Mouse (Mus musculus) CH12.LX (cell line): Measurements from ENCODE around the gene Myh3. TPM values are rescaled to one million over a fixed set of nuclear protein-coding genes. Genes with fewer than 3 reads are reported as not detected.

Experiments
- DNase-seq: peaks from one replicate; pipeline ENCODE4 v3.0.0-alpha.2; 2013; ENCODE audit errors: extremely low read depth
- H3K27ac ChIP-seq: 2 replicates; pipeline ENCODE4 v1.5.1; 2012; ENCODE audit warnings: low read depth, mild to moderate bottlenecking, control low read depth, moderate library complexity; ENCODE audit not compliant: insufficient read depth
- H3K27me3 ChIP-seq: replicated peaks from 2 replicates; pipeline ENCODE3; 2012; ENCODE audit warnings: inconsistent platforms
- H3K36me3 ChIP-seq, 2 experiments: replicated peaks in 1 of 2; 2 replicates each; pipeline versions ENCODE3 to v1.6.1; 2012; ENCODE audit warnings: inconsistent platforms in 1 of 2, low read length in 1 of 2, mild to moderate bottlenecking in 1 of 2, mixed read lengths in 1 of 2, moderate library complexity in 1 of 2; ENCODE audit not compliant: control insufficient read depth in 1 of 2, insufficient read depth in 1 of 2
- H3K4me1 ChIP-seq, 2 experiments: 2 replicates each; pipeline ENCODE4 v1.6.1; 2012; ENCODE audit warnings: inconsistent platforms in 1 of 2, moderate library complexity in 1 of 2; ENCODE audit not compliant: insufficient read depth in 2 of 2, control insufficient read depth in 1 of 2
- H3K4me2 ChIP-seq: 2 replicates; pipeline ENCODE4 v1.6.1; 2012; ENCODE audit warnings: low read depth, mild to moderate bottlenecking, control low read depth; ENCODE audit not compliant: poor library complexity, insufficient read depth, severe bottlenecking
- H3K4me3 ChIP-seq, 3 experiments: fragments of 150-350 bp in 1 of 3; sonication (generic) in 1 of 3; replicated peaks in 1 of 3; 2 replicates each; pipeline versions ENCODE3 to v1.5.1; 2011 to 2012; ENCODE audit warnings: low read depth in 2 of 3, low read length in 2 of 3, mild to moderate bottlenecking in 2 of 3, moderate library complexity in 2 of 3, control low read depth in 1 of 3, improper control_type of control experiment in 1 of 3, inconsistent platforms in 1 of 3, mixed read lengths in 1 of 3; ENCODE audit not compliant: poor library complexity in 1 of 3
- H3K79me2 ChIP-seq: replicated peaks from 2 replicates; pipeline ENCODE4 v1.6.1; 2012; ENCODE audit warnings: mild to moderate bottlenecking, moderate library complexity; ENCODE audit not compliant: control insufficient read depth, poor library complexity, insufficient read depth, severe bottlenecking; ENCODE audit errors: extremely low read depth
- H3K9ac ChIP-seq: 2 replicates; pipeline ENCODE4 v1.6.1; 2012; ENCODE audit warnings: low read depth, mild to moderate bottlenecking, control low read depth, moderate library complexity; ENCODE audit not compliant: insufficient read depth
- H3K9me3 ChIP-seq: replicated peaks from 2 replicates; pipeline ENCODE3; 2012; ENCODE audit warnings: low read length, inconsistent platforms, mixed read lengths
- CHD1 ChIP-seq: IDR thresholded peaks from 2 replicates; pipeline ENCODE4 v1.6.1; 2012; ENCODE audit warnings: low read depth, low read length, improper control_type of control experiment, inconsistent platforms
- CTCF ChIP-seq, 2 experiments: IDR thresholded peaks in 1 of 2; conservative IDR thresholded peaks in 1 of 2; 2 replicates each; pipeline ENCODE4 v1.5.1; 2011 to 2012; ENCODE audit warnings: low read depth in 2 of 2, low read length in 2 of 2, improper control_type of control experiment in 1 of 2, inconsistent platforms in 1 of 2, mild to moderate bottlenecking in 1 of 2, moderate library complexity in 1 of 2
- E2F4 ChIP-seq: IDR thresholded peaks from 2 replicates; pipeline ENCODE4 v1.6.1; 2011; ENCODE audit warnings: low read depth, low read length, improper control_type of control experiment; ENCODE audit not compliant: insufficient replicate concordance
- EP300 ChIP-seq: IDR thresholded peaks from 2 replicates; pipeline ENCODE4 v1.6.1; 2011; ENCODE audit warnings: low read length, improper control_type of control experiment
- ETS1 ChIP-seq: conservative IDR thresholded peaks from 2 replicates; pipeline ENCODE4 v1.6.1; 2012; ENCODE audit warnings: low read depth, mild to moderate bottlenecking, inconsistent platforms, low read length, improper control_type of control experiment, moderate library complexity
- GABPA ChIP-seq: IDR thresholded peaks from 2 replicates; pipeline ENCODE4 v1.6.1; 2012; ENCODE audit warnings: low read depth, low read length, improper control_type of control experiment, inconsistent platforms; ENCODE audit not compliant: insufficient replicate concordance
- HCFC1 ChIP-seq: IDR thresholded peaks from 2 replicates; pipeline ENCODE4 v1.6.1; 2012; ENCODE audit warnings: low read depth, mild to moderate bottlenecking, inconsistent platforms, low read length, improper control_type of control experiment
- JUN ChIP-seq: IDR thresholded peaks from 2 replicates; pipeline ENCODE4 v1.6.1; 2011; ENCODE audit warnings: low read depth, mild to moderate bottlenecking, low read length, improper control_type of control experiment, moderate library complexity; ENCODE audit not compliant: insufficient read depth
- JUND ChIP-seq: conservative IDR thresholded peaks from 2 replicates; pipeline ENCODE4 v1.6.1; 2011; ENCODE audit warnings: low read depth, low read length, improper control_type of control experiment
- MYC ChIP-seq: IDR thresholded peaks from 2 replicates; pipeline ENCODE4 v1.6.1; 2011; ENCODE audit warnings: low read depth, mild to moderate bottlenecking, improper control_type of control experiment, low read length
- PAX5 ChIP-seq: IDR thresholded peaks from 2 replicates; pipeline ENCODE4 v1.6.1; 2012; ENCODE audit warnings: low read length, inconsistent platforms, mixed read lengths
- POLR2A ChIP-seq: IDR thresholded peaks from 2 replicates; pipeline ENCODE4 v1.6.1; 2011; ENCODE audit warnings: low read depth, mild to moderate bottlenecking, improper control_type of control experiment, low read length
- POLR2AphosphoS2 ChIP-seq: IDR thresholded peaks from 2 replicates; pipeline ENCODE4 v1.6.1; 2011; ENCODE audit warnings: low read depth, low read length, improper control_type of control experiment
- SMC3 ChIP-seq: IDR thresholded peaks from 2 replicates; pipeline ENCODE4 v1.6.1; 2011; ENCODE audit warnings: low read depth, low read length, improper control_type of control experiment
- USF1 ChIP-seq: IDR thresholded peaks from 2 replicates; pipeline ENCODE4 v1.6.1; 2014; ENCODE audit warnings: low read depth, mild to moderate bottlenecking, inconsistent platforms, low read length, improper control_type of control experiment
- ZKSCAN1 ChIP-seq: IDR thresholded peaks from 2 replicates; pipeline ENCODE4 v1.6.1; 2012; ENCODE audit warnings: low read depth, inconsistent platforms, low read length, improper control_type of control experiment, borderline replicate concordance
- ZNF384 ChIP-seq: IDR thresholded peaks from 2 replicates; pipeline ENCODE4 v1.6.1; 2012; ENCODE audit warnings: low read depth, low read length, improper control_type of control experiment, inconsistent platforms
- dilution Hi-C: fragments of 300-500 bp; cut with MboI; formaldehyde crosslinking; loops from 2 replicates; pipeline ENCODE4 v1.14.3; 2020; ENCODE audit warnings: low sequenced_read_pairs; ENCODE audit not compliant: extremely low pct_unique_long_range_greater_than_20kb, extremely low pct_ligation_motif_present
- in situ Hi-C: fragments of 300-500 bp; cut with MboI; formaldehyde crosslinking; loops from 3 replicates; pipeline ENCODE4 v1.14.3; 2019; ENCODE audit warnings: low sequenced_read_pairs, low pct_ligation_motif_present, low pct_unique_long_range_greater_than_20kb, mixed read lengths
- polyA plus RNA-seq: library from polyadenylated mRNA; unstranded; fragments of >175 nt; gene quantifications from 2 replicates; pipeline ENCODE4 v1.2.1, GENCODE M21; 2012; ENCODE audit warnings: low read depth; ENCODE audit not compliant: insufficient read length
- total RNA-seq, 2 experiments: library from RNA; depleted of rRNA; stranded (reverse); fragments of 300-350 nt in 1 of 2; fragments of >200 nt in 1 of 2; gene quantifications; 2 replicates each; pipeline ENCODE4 v1.2.3; 2012 to 2014

Gene Myh3
- total and polyA plus RNA-seq, 3 experiments: 0.12 to 0.64 (median 0.26) TPM

DNA sequence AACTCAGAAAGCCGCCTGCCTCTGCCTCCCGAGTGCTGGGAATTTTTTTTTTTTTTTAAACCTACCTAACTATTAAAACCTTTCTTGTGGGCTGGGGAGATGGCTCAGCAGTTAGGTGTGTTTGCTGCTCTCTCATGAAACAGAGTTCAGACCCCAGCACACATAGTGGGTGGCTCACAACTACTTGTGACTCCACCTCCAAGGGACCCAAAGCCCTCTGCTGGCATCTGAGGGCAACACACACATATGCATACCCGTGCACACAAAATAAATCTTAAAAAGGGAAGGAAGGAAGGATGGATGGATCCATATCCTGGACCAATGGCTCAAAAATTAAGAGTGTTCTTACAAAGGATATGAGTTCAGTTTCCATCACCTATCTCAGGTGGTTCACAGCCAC is 28.8 kb upstream of the Myh3 start:
- in situ Hi-C loops: no loop called here
- H3K27me3 ChIP-seq: no peaks in the 10 kb centered on the region
- dilution Hi-C loops: no loop called here
- TF ChIP-seq CHD1 (no peak), USF1 (no peak), JUN (no peak), HCFC1 (no peak), JUND (no peak), PAX5 (no peak), ZNF384 (peak; percentile 54; the same call in 1 of the 2 replicates), ZKSCAN1 (peak; percentile 50), E2F4 (no peak), SMC3 (0 out of 2 replicates have a peak, but pooled peaks have one; percentile 9), CTCF (conservative IDR thresholded peaks at IDR 0.05 in 1 of 2, IDR thresholded peaks at IDR 0.05 in 1 of 2; ENCODE audit: low read depth in 2 of 2, low read length in 2 of 2) (peak; percentile 12 to 60; a peak in 2 of 4 replicates)
- TF ChIP-seq, all 38 proteins: peak for 4
- H3K79me2 ChIP-seq: peaks cover 36% of the 10 kb centered on the region
- peaks cover 13 to 49% of the 10 kb centered on the region in 2 experiments for H3K36me3 ChIP-seq
- peaks cover 9 to 58% of the 10 kb centered on the region in 2 experiments for H3K4me1 ChIP-seq
- no peak overlapping the region for H3K27ac ChIP-seq
- DNase-seq: peak; percentile 51
- 0 out of 2 replicates have a peak overlapping the region, but pooled peaks have one; percentile 20 for H3K9ac ChIP-seq
- H3K4me2 ChIP-seq: peak overlapping the region; percentile 89; the same call in 1 of the 2 replicates
- H3K9me3 ChIP-seq: no peaks in the 10 kb centered on the region
- no peak overlapping the region for H3K4me3 ChIP-seq

DNA sequence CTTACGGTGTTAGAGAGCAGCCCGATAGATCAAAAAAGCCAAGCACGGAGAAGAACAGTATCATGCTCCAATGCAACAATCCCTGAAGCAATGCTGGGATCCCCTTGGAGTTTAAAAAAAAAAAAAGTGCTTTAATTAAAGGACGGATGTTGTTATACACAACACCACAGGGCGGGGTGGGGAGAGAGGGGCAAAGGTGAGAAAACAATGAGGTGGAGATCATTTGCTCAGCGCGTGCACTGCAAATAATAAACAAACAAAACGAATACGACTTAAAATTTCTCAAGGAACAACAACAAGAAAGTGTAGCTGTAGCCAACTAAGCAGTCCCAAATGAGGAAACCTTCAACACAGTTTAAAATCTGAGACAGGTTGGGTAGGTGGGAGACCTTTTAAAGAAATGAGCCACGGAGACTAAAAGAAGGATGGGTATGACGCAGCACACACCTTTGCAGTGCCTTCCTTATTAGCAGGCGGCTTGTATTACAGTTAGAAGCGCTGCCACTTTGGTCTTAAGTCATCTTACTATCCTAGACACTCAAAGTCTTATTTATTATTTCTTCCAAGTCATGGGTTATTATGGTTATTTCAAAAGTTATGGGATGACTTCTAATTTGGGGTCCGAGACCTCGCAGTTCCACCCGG is 26.3 kb upstream of the Myh3 start:
- TF ChIP-seq SMC3 (no peak), JUND (no peak), POLR2AphosphoS2 (no peak), ETS1 (no peak), POLR2A (no peak), MYC (no peak), GABPA (no peak), EP300 (no peak)
- H3K4me2 ChIP-seq: peak overlapping the region; percentile 99
- no peaks in the 10 kb centered on the region for H3K27me3 ChIP-seq
- 0 out of 2 replicates have a peak overlapping the region, but pooled peaks have one; percentile 6 for H3K27ac ChIP-seq
- H3K79me2 ChIP-seq: peaks cover 43% of the 10 kb centered on the region
- peak overlapping the region; percentile 84 to 97 (median 91) for H3K4me3 ChIP-seq
- peaks cover 21 to 52% of the 10 kb centered on the region in 2 experiments for H3K36me3 ChIP-seq
- no peak for DNase-seq
- peak overlapping the region; percentile 61 for H3K9ac ChIP-seq
- in situ Hi-C loops (no loop called here), dilution Hi-C loops (no loop called here)
- H3K4me1 ChIP-seq: peaks cover 5 to 68% of the 10 kb centered on the region in 2 experiments
- H3K9me3 ChIP-seq: no peaks in the 10 kb centered on the region
